Mouse (Mus musculus): Measurements from ENCODE around the gene Lins1. TPM values are rescaled to one million over a fixed set of nuclear protein-coding genes. Genes with fewer than 3 reads are reported as not detected.

Lins1 gene
- total RNA-seq, 2 experiments from 2014 or later = 2.8 to 3.4 TPM

GRCm38 (mm10) chr7:66724954-66725353 is 35.3 kb downstream of the Lins1 start:
- no peak for DNase-seq
- intact Hi-C loops (cut with DNase I) = no loop called here

- intact Hi-C loops (cut with DNase I) = no loop called here
- no peak for DNase-seq
These were observed 38.4 kb downstream of the Lins1 start for GRCm38 (mm10) chr7:66728072-66728471.

GRCm38 (mm10) chr7:66729232-66729631 is 39.5 kb downstream of the Lins1 start:
- intact Hi-C loops (cut with DNase I) = no loop called here
- DNase-seq = no peak

- DNase-seq = no peak
- intact Hi-C loops (cut with DNase I) = no loop called here
These were observed 43.7 kb downstream of the Lins1 start for GRCm38 (mm10) chr7:66733431-66733830.

- DNase-seq = no peak
- intact Hi-C loops (cut with DNase I) = no loop called here
These were observed 44.2 kb downstream of the Lins1 start for GRCm38 (mm10) chr7:66733882-66734281.

- DNase-seq = no peak
- intact Hi-C loops (cut with DNase I) = no loop called here
These were observed 44.8 kb downstream of the Lins1 start for GRCm38 (mm10) chr7:66734466-66734865.

- DNase-seq = no peak
- intact Hi-C loops (cut with DNase I) = no loop called here
These were observed 45.3 kb downstream of the Lins1 start for GRCm38 (mm10) chr7:66734993-66735392.

GRCm38 (mm10) chr7:66737418-66737817 is 47.7 kb downstream of the Lins1 start:
- intact Hi-C loops (cut with DNase I) = no loop called here
- DNase-seq = no peak

- intact Hi-C loops (cut with DNase I) = no loop called here
These were observed 51.3 kb downstream of the Lins1 start for GRCm38 (mm10) chr7:66741008-66741407.

GRCm38 (mm10) chr7:66741412-66741811 is 51.7 kb downstream of the Lins1 start:
- intact Hi-C loops (cut with DNase I) = no loop called here
- no peak for DNase-seq

More at GRCm38 (mm10) chr7:66741008-66741407, 51.3 kb downstream of the Lins1 start:
- no peak for DNase-seq

- intact Hi-C loops (cut with DNase I) = no loop called here
- no peak for DNase-seq
These were observed 53.7 kb downstream of the Lins1 start, which contains the start of gene Cers3 for GRCm38 (mm10) chr7:66743377-66743781. Gene Cers3 (plus strand): TSS chr7:66743504.

GRCm38 (mm10) chr7:66746972-66747371 is 57.3 kb downstream of the Lins1 start:
- no peak for DNase-seq
- intact Hi-C loops (cut with DNase I) = no loop called here

- intact Hi-C loops (cut with DNase I) = no loop called here
- no peak for DNase-seq
These were observed 60.3 kb downstream of the Lins1 start for GRCm38 (mm10) chr7:66749998-66750397.

GRCm38 (mm10) chr7:66753816-66754215 is 64.1 kb downstream of the Lins1 start:
- intact Hi-C loops (cut with DNase I) = no loop called here
- DNase-seq = no peak

- DNase-seq = no peak
- intact Hi-C loops (cut with DNase I) = no loop called here
These were observed 65.9 kb downstream of the Lins1 start for GRCm38 (mm10) chr7:66755611-66756010.

Other genes starting within 250 kb of the Lins1 start
- gene Asb7, start 293 bp upstream of the Lins1 start, total RNA-seq (2021) = 10 to 100 TPM in 1 of 2 experiments, 1 to 10 TPM in 1; 9.7 to 11.0 TPM
- under 1 TPM in 1 of 2 experiments, not detected in 1; 0.15 TPM for gene Cers3, start 53.6 kb downstream of the Lins1 start, total RNA-seq (2021)
- 10 to 100 TPM; 11.7 to 12.8 TPM for gene Adamts17, start 149.8 kb downstream of the Lins1 start, total RNA-seq (2021)

Measured in heart, postnatal 14 days (tissue).